Mouse (Mus musculus): ENCODE measurements around the gene 4930523C07Rik.
A peak's percentile ranks its signal among the peaks of the same experiment; 100 is the strongest.

- TF ChIP-seq CTCF (IDR thresholded peaks at IDR 0.05; ENCODE audit: low read depth) (peak; percentile 91), EP300 (IDR thresholded peaks at IDR 0.05; ENCODE audit: low read depth) (no peak)
Observed at GRCm38 (mm10) chr1:160061725-160062366, 17.7 kb downstream of the 4930523C07Rik start.
